Mouse (Mus musculus) liver, embryonic 12.5 days (tissue): ENCODE measurements around the gene Ankrd66. TPM values are rescaled to one million over a fixed set of nuclear protein-coding genes. Genes with fewer than 3 reads are reported as not detected.

Source experiments
- ATAC-seq: fragments of 200-750 bp; cut with Nextera tagmentation; 2 replicates; pipeline ENCODE4 v1.8.0; 2017; ENCODE audit warnings: moderate number of reproducible peaks, mild to moderate bottlenecking, moderate library complexity
- H3K27ac ChIP-seq: fragments of 300-500 bp; sonication (generic); 2 replicates; pipeline ENCODE4 v1.5.1; 2016; ENCODE audit warnings: mild to moderate bottlenecking
- H3K27me3 ChIP-seq: fragments of 300-500 bp; sonication (generic); replicated peaks from 2 replicates; pipeline ENCODE4 v1.6.1; 2016; ENCODE audit warnings: mild to moderate bottlenecking, moderate library complexity
- H3K36me3 ChIP-seq: fragments of 300-500 bp; sonication (generic); 2 replicates; pipeline ENCODE4 v1.6.1; 2016; ENCODE audit warnings: mild to moderate bottlenecking, moderate library complexity
- H3K4me1 ChIP-seq: fragments of 300-500 bp; sonication (generic); 2 replicates; pipeline ENCODE4 v1.6.1; 2016
- H3K4me2 ChIP-seq: fragments of 300-500 bp; sonication (generic); 2 replicates; pipeline ENCODE4 v1.6.1; 2016; ENCODE audit warnings: mild to moderate bottlenecking, moderate library complexity
- H3K4me3 ChIP-seq: fragments of 300-500 bp; sonication (generic); 2 replicates; pipeline ENCODE4 v1.5.1; 2016; ENCODE audit warnings: mild to moderate bottlenecking, moderate library complexity
- H3K9ac ChIP-seq: fragments of 300-500 bp; sonication (generic); 2 replicates; pipeline ENCODE4 v1.6.1; 2016; ENCODE audit warnings: mild to moderate bottlenecking, moderate library complexity
- H3K9me3 ChIP-seq: fragments of 300-500 bp; sonication (generic); replicated peaks from 2 replicates; pipeline ENCODE4 v1.6.1; 2016; ENCODE audit warnings: mild to moderate bottlenecking, moderate library complexity
- WGBS: fragments of 180-500 bp; shearing (Covaris S2); methylation state at CpG from one replicate; pipeline ENCODE4 v1.1.7; 2016; ENCODE audit not compliant: insufficient replicate concordance; 5-methylcytosine and 5-hydroxymethylcytosine counted together
- polyA plus RNA-seq: library from polyadenylated mRNA; unstranded; fragments of >200 nt; fragmentation: Nextera tagmentation; extraction: Ambion mirVana; gene quantifications from 2 replicates; pipeline ENCODE4 v1.2.1, GENCODE M21; 2016

Gene Ankrd66
- not detected in 2 replicates for polyA plus RNA-seq

DNA sequence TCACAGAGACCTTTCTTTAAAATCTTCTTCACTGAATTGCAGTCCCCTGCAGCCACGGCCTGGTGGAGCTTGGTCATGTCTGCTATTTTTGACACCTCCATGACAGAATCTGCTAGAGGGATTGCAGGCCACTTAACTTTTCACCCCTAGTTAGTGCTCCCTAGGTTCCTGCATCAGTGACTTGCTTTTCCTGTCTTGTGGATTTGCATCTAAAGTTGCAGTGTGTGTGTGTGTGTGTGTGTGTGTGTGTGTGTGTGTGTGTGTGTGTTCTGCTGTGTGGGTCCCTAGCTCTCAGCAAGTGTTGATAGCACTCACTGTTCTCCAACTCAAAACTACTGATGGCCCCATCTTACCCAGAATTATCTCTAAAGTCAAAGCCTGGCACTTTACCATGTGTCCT lies at the start of gene Ankrd66:
Gene Ankrd66 (minus strand): TSS at position 101 of the 400 bp plus-strand sequence.
- Histone ChIP-seq H3K27me3 (no peaks in the 10 kb centered on the region), H3K4me2 (no peak within 1 kb of the TSS), H3K9me3 (no peaks in the 10 kb centered on the region), H3K4me3 (no peak within 1 kb of the TSS), H3K4me1 (no peaks in the 10 kb centered on the region), H3K27ac (no peak within 1 kb of the TSS), H3K36me3 (no peaks in the 10 kb centered on the region), H3K9ac (no peak within 1 kb of the TSS)
- WGBS, result 34% methylated on average over 1 of the region's 1 CpGs
- no peak for ATAC-seq

GRCm38 (mm10) chr17:43592296-43593291 lies 49.2 kb upstream of the Ankrd66 start:
- Histone ChIP-seq H3K4me3 (no peak overlapping the region), H3K4me1 (no peaks in the 10 kb centered on the region), H3K9me3 (no peaks in the 10 kb centered on the region), H3K4me2 (no peak overlapping the region), H3K36me3 (no peaks in the 10 kb centered on the region), H3K27me3 (no peaks in the 10 kb centered on the region), H3K27ac (no peak overlapping the region), H3K9ac (no peak overlapping the region)
- ATAC-seq, result no peak
- WGBS, result 75% methylated on average over 21 of the region's 21 CpGs

DNA sequence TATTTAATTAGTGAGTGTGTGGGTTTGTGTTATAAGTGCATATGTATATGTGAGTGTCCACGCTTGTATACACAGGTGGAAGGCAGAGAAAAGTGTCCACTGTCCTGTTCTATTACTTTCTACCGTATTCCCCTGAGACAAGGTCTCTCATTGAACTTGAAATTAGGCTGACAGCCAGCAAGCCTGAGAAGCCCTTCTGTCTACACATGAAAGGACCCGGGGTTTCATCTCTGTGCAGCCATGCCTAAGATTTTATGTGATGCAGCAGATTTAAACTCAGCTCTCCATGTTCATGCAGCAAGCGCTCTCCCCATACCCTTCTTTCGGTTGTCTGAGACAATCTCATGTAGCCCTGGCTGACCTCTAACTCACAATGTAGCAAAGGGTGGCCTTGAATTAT lies 47.1 kb upstream of the Ankrd66 start:
- no peak overlapping the region for H3K4me3 ChIP-seq
- H3K27me3 ChIP-seq, result no peaks in the 10 kb centered on the region
- H3K4me1 ChIP-seq, result no peaks in the 10 kb centered on the region
- H3K4me2 ChIP-seq, result no peak overlapping the region
- H3K36me3 ChIP-seq, result no peaks in the 10 kb centered on the region
- no peak overlapping the region for H3K9ac ChIP-seq
- no peak for ATAC-seq
- 74% methylated on average over 5 of the region's 5 CpGs for WGBS
- H3K9me3 ChIP-seq, result no peaks in the 10 kb centered on the region
- no peak overlapping the region for H3K27ac ChIP-seq

GRCm38 (mm10) chr17:43589750-43590149 lies 46.3 kb upstream of the Ankrd66 start:
- H3K27me3 ChIP-seq, result no peaks in the 10 kb centered on the region
- no peaks in the 10 kb centered on the region for H3K36me3 ChIP-seq
- WGBS, result 66% methylated on average over 6 of the region's 6 CpGs
- no peak overlapping the region for H3K27ac ChIP-seq
- no peak overlapping the region for H3K9ac ChIP-seq
- H3K9me3 ChIP-seq, result no peaks in the 10 kb centered on the region
- H3K4me3 ChIP-seq, result no peak overlapping the region
- H3K4me1 ChIP-seq, result no peaks in the 10 kb centered on the region
- no peak overlapping the region for H3K4me2 ChIP-seq
- no peak; the same call in 1 of the 2 replicates for ATAC-seq

- H3K9me3 ChIP-seq, result no peaks in the 10 kb centered on the region
- H3K4me2 ChIP-seq, result no peak overlapping the region
- H3K36me3 ChIP-seq, result no peaks in the 10 kb centered on the region
- no peak overlapping the region for H3K9ac ChIP-seq
- H3K27me3 ChIP-seq, result no peaks in the 10 kb centered on the region
- peak; percentile 66 for ATAC-seq
- H3K27ac ChIP-seq, result no peak overlapping the region
- no peak overlapping the region for H3K4me3 ChIP-seq
- no peaks in the 10 kb centered on the region for H3K4me1 ChIP-seq
- 48% methylated on average over 2 of the region's 2 CpGs for WGBS
Observed at GRCm38 (mm10) chr17:43587278-43587677, 43.8 kb upstream of the Ankrd66 start.

GRCm38 (mm10) chr17:43584771-43585170 lies 41.3 kb upstream of the Ankrd66 start:
- no peak overlapping the region for H3K9ac ChIP-seq
- WGBS, result 59% methylated on average over 7 of the region's 7 CpGs
- no peaks in the 10 kb centered on the region for H3K36me3 ChIP-seq
- no peak overlapping the region for H3K27ac ChIP-seq
- ATAC-seq, result no peak
- H3K4me2 ChIP-seq, result no peak overlapping the region
- no peak overlapping the region for H3K4me3 ChIP-seq
- no peaks in the 10 kb centered on the region for H3K27me3 ChIP-seq
- H3K4me1 ChIP-seq, result peaks cover 6% of the 10 kb centered on the region; the same call in 1 of the 2 replicates
- no peaks in the 10 kb centered on the region for H3K9me3 ChIP-seq

DNA sequence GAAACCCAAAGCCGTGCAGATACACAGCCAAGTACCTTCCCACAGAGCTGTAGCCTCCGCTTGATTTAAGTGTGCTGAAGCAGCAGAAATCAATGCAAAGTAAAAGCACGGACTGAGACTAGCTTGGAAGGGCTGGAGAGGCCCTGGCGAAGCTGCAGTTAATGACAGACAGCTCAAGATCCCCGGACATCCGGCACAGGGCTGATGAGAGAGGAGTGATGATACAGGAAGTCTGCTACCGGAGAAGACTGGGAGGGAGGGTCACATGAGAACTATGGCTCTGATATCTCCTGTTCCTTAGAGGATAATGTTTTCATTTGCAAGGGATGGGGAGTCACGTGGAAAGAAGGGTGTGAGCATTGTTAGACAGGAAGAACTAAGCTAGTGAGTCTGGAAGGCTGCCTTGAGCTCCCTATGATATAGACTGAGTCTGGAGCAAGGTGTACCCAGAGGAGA lies 37.6 kb upstream of the Ankrd66 start:
- ATAC-seq, result peak; percentile 44; the same call in 1 of the 2 replicates
- Histone ChIP-seq H3K4me1 (peaks cover 6% of the 10 kb centered on the region; the same call in 1 of the 2 replicates), H3K27ac (no peak overlapping the region; the same call in 1 of the 2 replicates), H3K9ac (no peak overlapping the region), H3K4me3 (no peak overlapping the region), H3K4me2 (no peak overlapping the region), H3K27me3 (no peaks in the 10 kb centered on the region), H3K36me3 (no peaks in the 10 kb centered on the region), H3K9me3 (no peaks in the 10 kb centered on the region)
- 33% methylated on average over 8 of the region's 8 CpGs for WGBS

- Histone ChIP-seq H3K27ac (no peak overlapping the region), H3K27me3 (no peaks in the 10 kb centered on the region), H3K9me3 (no peaks in the 10 kb centered on the region), H3K36me3 (no peaks in the 10 kb centered on the region), H3K4me2 (no peak overlapping the region), H3K9ac (no peak overlapping the region), H3K4me1 (peaks cover 6% of the 10 kb centered on the region; the same call in 1 of the 2 replicates), H3K4me3 (no peak overlapping the region)
- WGBS, result 52% methylated on average over 3 of the region's 3 CpGs
- ATAC-seq, result no peak
Observed at GRCm38 (mm10) chr17:43580456-43580855, 37.0 kb upstream of the Ankrd66 start.

DNA sequence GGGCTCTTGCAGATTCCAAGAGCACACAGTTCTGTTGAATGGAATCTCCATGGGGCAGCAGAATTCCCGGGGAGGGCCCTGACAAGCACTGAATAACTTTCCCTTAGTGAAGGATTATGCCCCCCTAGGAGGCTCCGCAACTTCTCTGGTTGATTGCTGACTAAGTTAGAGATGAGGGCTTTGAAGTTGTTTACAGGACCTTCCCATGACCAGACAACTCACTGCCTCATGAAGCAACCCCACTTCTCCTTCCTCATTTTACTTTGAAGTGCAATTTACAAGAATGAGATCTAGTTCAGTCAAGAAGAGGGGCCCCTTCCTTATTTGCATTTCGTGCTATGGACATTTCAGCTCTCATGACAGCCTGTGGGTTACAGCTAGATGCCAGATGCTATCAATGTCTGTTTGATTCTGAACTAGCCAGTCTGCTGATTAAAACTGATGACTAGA lies 30.2 kb upstream of the Ankrd66 start:
- Histone ChIP-seq H3K4me1 (peaks cover 2% of the 10 kb centered on the region), H3K36me3 (no peaks in the 10 kb centered on the region), H3K9me3 (no peaks in the 10 kb centered on the region), H3K9ac (no peak overlapping the region), H3K27me3 (0 out of 2 replicates have a peak, but pooled peaks cover under 1% of the 10 kb centered on the region), H3K27ac (no peak overlapping the region), H3K4me3 (no peak overlapping the region), H3K4me2 (no peak overlapping the region)
- WGBS, result 26% methylated on average over 3 of the region's 3 CpGs
- no peak for ATAC-seq

DNA sequence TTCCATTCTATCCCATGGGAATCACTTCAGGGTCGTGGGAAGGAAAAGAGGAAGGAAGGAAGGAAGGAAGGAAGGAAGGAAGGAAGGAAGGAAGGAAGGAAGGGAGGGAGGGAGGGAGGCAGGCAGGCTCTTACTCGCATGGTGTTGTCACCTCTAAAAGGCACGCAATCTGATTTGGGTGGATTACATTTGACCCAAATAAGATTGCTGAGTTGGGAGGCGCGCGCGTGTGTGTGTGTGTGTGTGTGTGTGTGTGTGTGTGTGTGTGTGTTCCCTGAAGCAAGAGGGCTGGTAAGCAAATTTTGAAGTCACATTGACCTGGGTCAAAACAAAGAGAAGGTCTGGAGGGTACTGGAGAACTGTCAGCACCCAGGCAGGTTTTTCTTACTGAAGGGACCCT lies 25.8 kb upstream of the Ankrd66 start:
- H3K9ac ChIP-seq, result no peak overlapping the region
- no peak overlapping the region for H3K4me3 ChIP-seq
- no peak overlapping the region for H3K4me2 ChIP-seq
- H3K27me3 ChIP-seq, result 0 out of 2 replicates have a peak, but pooled peaks cover 13% of the 10 kb centered on the region
- no peak for ATAC-seq
- WGBS, result 49% methylated on average over 7 of the region's 7 CpGs
- no peaks in the 10 kb centered on the region for H3K36me3 ChIP-seq
- H3K4me1 ChIP-seq, result peaks cover 8% of the 10 kb centered on the region
- no peaks in the 10 kb centered on the region for H3K9me3 ChIP-seq
- no peak overlapping the region for H3K27ac ChIP-seq

DNA sequence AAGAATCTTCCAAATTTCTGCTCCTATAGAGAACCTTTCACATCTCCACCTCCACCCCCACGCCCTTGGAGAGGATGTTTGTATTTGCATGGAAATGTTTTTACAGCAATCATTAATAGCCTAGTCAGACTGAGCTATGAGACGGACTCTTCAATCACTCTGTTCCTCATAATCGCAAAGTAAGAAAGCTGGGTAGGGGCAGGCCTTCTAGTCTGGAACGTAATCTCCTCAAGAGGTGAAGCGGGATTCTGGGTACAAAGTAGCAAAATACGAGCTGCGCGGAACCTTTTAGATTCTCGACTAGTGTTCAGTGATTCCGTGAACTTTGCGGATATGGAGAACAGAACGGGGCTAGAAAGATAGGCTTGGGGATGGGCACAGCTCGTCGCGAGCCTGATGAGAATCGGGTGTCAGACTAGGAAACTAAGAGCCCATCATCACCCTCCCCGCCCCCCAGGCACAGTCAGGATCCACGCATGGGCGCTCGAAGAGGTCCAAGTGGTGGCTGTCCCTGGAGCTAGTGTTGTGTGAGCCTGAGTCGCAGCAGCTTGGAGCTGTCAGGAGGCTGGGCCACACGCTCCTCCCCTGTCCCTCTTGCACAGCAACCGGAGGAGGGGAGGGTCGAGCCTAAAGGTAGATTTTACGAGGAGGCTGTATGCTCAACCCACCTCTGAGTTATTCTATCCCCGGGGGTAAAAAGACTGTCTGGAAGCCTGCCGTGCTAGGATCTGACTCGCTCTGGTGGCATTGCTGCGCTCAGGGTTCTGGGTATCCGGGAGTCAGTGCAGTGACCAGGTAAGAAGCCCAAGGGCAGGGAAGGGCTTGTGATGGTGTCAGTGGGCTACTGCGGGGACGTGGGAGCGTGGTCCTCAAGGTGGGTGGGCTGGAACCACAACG lies 24.8 kb upstream of the Ankrd66 start, which contains the start of gene Pla2g7:
Gene Pla2g7 (plus strand): TSS at position 107 of the 897 bp plus-strand sequence.
- ATAC-seq, result no peak
- H3K36me3 ChIP-seq, result no peaks in the 10 kb centered on the region
- H3K4me2 ChIP-seq, result peak within 1 kb of the TSS; percentile 67
- peaks cover 8% of the 10 kb centered on the region for H3K4me1 ChIP-seq
- H3K27me3 ChIP-seq, result 0 out of 2 replicates have a peak, but pooled peaks cover 13% of the 10 kb centered on the region
- H3K9me3 ChIP-seq, result no peaks in the 10 kb centered on the region
- H3K9ac ChIP-seq, result peak within 1 kb of the TSS; percentile 46; the same call in 1 of the 2 replicates
- WGBS, result 1% methylated on average over 34 of the region's 34 CpGs
- peak within 1 kb of the TSS; percentile 46 for H3K4me3 ChIP-seq
- H3K27ac ChIP-seq, result no peak within 1 kb of the TSS
